Mouse (Mus musculus) heart, adult 9 months (tissue): ENCODE results near the gene Gm17018.
A peak's percentile ranks its signal among the peaks of the same experiment; 100 is the strongest.

Experiments
- DNase-seq, 2 experiments: peaks; one replicate each; pipeline ENCODE4 v3.0.0; 2022; ENCODE audit warnings: low spot score in 2 of 2

The Gm17018 gene

DNA sequence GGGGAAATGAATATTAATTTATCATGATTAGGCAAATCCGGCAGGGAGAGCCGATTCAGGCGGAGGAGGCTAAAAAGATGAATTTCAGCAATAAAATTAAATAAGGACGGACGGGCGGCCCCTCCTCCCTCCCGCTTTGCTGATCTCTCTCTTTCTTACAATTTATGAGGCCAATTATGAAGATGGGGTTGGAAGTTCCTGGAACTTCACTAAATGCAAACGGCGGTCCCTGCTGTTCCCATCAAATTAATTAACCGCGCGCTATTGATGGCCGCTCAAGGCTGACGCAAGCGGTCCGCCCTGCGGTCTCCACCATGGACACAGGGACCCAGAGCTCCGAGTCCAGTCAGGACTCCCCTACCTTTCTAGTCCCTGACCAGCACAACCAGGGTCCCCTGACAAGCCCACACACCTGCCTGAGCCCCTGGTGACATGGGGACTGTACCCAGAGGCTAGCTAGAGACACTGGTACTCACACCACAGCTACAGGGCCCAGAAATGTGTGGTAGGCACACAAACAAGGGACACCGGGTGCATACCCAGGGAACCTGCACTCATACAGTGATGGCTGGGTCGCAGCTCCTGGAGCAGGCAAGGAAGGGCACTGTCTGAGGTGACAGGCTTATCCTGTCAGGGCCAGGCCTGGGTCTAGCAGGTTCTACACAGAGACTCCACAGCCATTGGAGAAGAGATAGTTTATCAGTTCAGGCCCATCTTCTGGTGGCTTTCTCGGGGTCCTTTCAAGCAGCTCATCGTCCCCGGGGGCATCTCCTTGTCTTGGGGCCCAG, 11.1 kb upstream of the Gm17018 start:
- DNase-seq, result no peak

DNA sequence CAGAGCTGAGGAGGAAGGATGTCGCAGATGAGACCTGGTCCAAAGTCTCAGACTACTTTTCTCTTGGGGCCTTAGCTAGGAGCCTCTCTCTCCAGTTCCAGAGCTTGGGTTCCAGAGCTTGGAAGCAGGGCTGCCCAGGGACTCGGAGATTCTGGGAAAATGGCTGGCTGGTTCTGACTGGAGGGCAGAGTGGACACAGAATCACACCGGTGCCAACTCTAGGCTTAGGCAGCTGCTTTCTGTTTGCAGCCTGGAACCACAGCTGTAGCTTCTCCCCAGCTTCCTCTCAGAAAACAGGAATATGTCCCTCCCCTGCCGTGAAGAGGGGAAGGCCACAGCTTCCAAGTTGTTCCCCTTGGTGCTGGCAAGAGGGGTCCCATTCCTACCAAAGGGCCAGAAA, 10.5 kb upstream of the Gm17018 start:
- DNase-seq, result no peak

DNA sequence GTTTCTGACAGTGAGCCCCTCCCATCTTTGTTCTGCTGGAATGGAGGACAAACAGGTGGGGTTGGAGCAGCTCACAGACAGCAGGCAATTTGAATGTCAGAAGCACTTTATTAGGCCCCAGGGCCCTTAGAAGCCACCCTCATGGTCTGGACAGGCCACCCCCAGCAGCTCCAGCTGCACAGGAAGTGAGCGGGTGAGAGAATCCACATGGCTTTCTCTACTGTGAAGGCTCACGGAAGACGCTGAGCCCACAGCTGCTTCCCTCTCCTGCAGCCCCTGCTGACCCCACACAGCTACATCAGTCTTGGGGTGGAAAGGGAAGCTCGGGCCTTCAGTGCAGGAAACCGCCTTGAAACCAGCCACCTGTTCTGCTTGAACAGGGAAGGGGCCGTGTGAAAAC, 8.2 kb upstream of the Gm17018 start:
- no peak for DNase-seq

- no peak for DNase-seq
Measured at GRCm38 (mm10) chr19:45554136-45554535, 6.3 kb upstream of the Gm17018 start.

GRCm38 (mm10) chr19:45565925-45566715, 5.7 kb downstream of the Gm17018 start:
- no peak for DNase-seq

- DNase-seq, result no peak
Measured at GRCm38 (mm10) chr19:45567367-45567766, 7.0 kb downstream of the Gm17018 start.

DNA sequence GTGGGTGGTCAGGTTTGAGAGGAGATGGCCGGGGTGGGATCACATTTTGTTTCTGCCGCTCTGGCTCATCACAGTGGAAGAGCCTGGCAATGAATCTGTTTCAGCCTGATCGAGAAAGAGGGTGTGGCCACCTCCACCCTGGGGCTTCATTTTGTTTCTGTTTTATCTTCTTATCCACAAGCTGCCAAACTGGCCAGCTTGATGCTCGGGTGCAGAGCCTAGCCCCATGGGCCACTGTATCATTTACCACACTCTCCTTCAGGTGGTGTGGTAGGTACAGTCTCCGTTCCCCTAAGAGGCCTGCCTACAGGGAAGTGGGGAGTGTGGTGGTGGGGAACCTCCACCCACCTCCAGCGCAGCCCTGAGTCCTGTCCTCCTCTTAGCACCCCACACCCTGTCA, 12.6 kb downstream of the Gm17018 start:
- DNase-seq, result no peak

GRCm38 (mm10) chr19:45573861-45574267, 13.4 kb downstream of the Gm17018 start:
- peak; percentile 73 for DNase-seq

GRCm38 (mm10) chr19:45574339-45574898, 14.0 kb downstream of the Gm17018 start:
- no peak for DNase-seq

- no peak for DNase-seq
Measured at GRCm38 (mm10) chr19:45574941-45575631, 14.7 kb downstream of the Gm17018 start.

GRCm38 (mm10) chr19:45575632-45576001, 15.2 kb downstream of the Gm17018 start:
- no peak for DNase-seq

DNA sequence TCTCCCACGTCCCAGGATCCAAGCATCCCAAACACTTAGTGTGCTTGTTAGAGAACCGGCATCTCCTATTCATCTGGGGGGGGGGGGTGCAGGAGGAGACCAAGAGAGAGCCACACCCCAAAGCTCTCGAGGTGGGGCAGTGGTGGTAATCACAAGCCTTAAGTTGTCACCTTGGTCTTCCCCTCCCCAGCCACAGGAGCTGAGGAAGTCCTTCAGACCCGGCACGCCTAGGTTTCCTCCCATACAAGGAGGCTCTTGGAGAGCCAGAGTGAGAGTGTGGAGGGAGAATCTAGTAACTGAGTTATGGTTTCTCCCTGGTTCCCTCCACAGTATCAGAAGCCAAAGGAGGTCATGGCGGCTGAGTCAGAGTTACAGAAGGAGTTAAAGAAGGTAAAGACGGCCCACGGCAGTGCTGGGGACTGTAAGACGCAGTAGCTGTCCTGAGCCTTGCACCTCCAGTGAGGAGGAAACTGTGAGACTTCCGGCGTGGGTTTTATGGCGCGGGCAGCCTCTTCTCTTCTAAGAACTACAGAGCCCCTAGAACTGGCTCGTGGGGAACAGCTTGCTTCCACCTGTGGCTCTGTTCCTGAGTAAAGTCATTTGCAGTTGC, 16.8 kb downstream of the Gm17018 start:
- DNase-seq, result no peak

DNA sequence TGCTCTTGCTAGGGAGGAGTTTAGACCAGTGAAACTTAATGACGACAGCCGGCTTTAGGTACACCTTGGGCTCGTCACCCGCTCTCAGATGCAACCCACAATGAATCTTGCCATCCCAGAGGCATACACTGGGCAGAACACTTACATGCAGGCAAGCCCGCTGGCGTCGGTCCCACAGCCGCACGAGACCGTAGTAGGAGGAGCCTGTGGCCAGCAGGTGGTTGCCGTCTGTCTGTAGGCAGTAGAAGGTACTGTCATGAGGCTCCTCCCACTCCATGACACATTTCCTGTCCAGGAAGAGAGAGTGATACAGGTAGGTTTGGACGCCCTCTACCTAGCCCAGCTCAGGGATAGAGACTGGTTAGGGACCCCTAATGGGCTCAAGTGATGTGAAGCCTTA, 18.6 kb downstream of the Gm17018 start:
- DNase-seq, result no peak

DNA sequence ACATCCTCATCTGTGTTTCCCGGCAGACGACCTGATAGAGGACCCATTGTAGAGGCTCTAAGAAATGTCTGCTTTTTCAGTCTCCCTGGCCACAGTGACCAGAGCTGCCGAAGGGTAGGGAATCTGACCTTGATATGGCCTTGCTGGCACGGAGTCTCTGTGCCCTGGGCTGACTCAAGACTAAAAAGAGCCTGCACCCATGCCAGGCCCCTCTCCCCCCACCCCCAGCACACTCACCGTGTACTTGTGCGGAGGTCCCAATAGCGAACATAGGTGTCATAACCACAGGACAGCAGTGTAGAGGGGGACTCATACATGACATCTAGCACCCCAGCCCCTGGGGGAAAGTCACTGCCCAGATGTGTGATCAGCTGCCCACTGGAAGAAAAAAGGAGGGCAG, 19.0 kb downstream of the Gm17018 start:
- DNase-seq, result peak in 1 of 2 experiments; percentile 38

DNA sequence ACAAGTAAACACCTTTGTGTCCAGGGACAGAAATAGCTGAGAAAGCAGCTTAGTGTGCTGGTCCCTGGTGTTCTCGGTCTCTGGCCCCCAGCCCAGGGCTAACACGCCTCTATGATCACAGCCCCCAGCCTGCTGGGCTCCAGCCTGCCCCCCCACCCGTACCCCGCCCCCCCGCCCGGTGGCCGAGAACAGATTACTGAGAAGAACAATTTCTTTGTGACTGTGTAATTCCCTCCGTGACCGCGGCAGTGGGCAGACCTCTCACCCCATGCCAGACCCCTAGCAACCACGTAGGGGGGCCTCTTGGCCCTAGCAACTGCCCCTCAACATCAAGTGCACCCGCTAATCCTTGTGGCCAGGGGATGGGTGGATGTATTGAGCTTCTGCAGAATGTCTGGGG, 19.8 kb downstream of the Gm17018 start:
- DNase-seq, result no peak

DNA sequence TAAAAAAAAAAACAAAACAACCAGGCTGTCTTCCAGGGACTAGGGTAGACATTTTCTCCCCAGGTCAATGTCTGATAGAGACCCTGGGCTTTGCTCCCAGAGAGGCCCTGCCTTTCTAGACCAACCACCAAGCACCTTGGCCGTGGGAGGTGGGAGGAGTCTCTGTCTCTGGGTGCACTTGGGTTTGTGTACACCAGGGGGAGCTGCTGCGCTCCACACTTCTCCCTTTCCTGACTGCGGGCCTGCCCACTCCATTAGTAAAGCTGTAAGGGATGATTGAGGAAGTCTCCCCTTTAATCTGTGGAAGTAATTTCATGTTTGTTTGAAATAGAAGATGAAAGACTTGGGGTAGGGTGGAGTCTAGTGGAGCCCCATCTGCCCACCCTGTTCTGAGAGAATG, 20.8 kb downstream of the Gm17018 start:
- DNase-seq, result peak in 1 of 2 experiments; percentile 30

GRCm38 (mm10) chr19:45582161-45582560, 21.7 kb downstream of the Gm17018 start:
- no peak for DNase-seq

DNA sequence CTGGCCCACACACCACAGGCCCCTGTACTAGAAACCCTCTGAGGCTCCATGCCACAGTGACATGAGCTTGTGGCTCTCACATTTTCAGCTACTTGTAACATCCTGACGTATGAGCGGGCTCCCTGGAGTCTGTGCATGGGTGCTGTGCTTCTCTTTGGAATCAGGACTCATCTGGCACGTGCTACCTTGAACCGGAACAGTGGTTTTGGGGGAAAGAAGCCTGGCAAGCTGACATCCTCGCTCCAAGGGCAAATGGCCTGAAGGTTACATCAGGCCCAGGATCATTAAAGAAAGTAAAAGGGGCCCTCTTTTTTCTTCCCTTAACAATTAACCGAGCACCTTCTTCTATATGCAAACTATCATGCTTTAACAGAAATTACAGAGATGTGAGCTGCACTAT, 22.7 kb downstream of the Gm17018 start:
- no peak for DNase-seq

DNA sequence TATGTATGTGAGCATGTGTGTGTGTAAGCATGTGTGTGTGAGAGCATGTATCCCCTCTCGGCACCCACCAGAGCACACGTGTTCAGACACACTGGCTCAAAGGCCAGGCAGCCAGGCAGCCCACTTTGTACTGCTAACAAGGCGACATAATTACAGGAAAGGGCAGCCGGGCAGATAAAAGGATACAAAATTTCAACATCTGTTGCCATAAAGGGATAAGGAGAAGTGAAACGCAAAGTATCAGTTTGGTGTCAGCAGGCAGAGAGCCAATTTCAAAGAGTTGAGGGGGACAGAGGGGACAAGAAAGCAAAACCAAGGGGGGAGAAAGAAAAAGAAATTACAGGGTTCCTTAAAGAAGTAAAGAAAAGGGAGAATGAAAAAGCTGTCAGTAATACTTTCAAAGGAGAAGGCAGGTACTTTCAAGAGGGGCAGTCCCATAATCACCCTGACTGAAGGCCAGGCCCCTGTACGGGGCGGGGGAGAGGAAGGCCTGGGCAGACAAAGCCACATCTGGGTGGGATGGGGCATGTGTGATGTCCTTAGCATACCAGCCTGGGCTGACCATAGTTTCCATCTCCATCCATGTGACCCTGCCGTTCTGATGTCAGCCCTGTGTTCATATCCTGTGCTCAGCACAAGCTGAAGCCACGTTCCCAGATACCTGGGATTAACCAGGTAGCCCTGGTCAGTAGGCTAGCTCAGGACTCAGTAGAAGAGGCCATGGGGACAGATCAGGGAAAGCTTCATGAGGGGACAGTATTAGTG, 24.6 kb downstream of the Gm17018 start:
- DNase-seq, result no peak

GRCm38 (mm10) chr19:45586850-45587249, 26.4 kb downstream of the Gm17018 start:
- DNase-seq, result no peak
